Mouse (Mus musculus): ENCODE data around the gene Slc15a5.

GRCm38 (mm10) chr6:138053686-138054085, 26.0 kb downstream of the Slc15a5 start:
- TF ChIP-seq CTCF (IDR thresholded peaks at IDR 0.05; ENCODE audit: low read depth): no peak
- TF ChIP-seq EP300 (IDR thresholded peaks at IDR 0.05; ENCODE audit: low read depth): no peak
